Mouse (Mus musculus) MEL (cell line): ENCODE measurements at regions not wholly inside any gene's neighbourhood (a gene's known extent, or its start where the extent isn't known, plus 50 kb on each side); places are given as distances from the start of the nearest gene placed in this dataset.

Experiments
- CTCF ChIP-seq, 3 experiments: IDR thresholded peaks in 2 of 3; conservative IDR thresholded peaks in 1 of 3; 2 replicates each; pipeline ENCODE4 v1.5.1; 2011 to 2012; ENCODE audit warnings: low read length in 3 of 3, low read depth in 2 of 3, mild to moderate bottlenecking in 2 of 3, improper control_type of control experiment in 1 of 3, inconsistent platforms in 1 of 3, mixed read lengths in 1 of 3, moderate library complexity in 1 of 3; ENCODE audit not compliant: control insufficient read depth in 1 of 3, insufficient read depth in 1 of 3, poor library complexity in 1 of 3, severe bottlenecking in 1 of 3
- POLR2A ChIP-seq, 2 experiments: IDR thresholded peaks; 2 replicates each; pipeline ENCODE4 v1.6.1; 2011 to 2012; ENCODE audit warnings: low read length in 2 of 2, mild to moderate bottlenecking in 2 of 2, control low read depth in 1 of 2, improper control_type of control experiment in 1 of 2, low read depth in 1 of 2, moderate library complexity in 1 of 2; ENCODE audit not compliant: control insufficient read depth in 1 of 2, insufficient read depth in 1 of 2, poor library complexity in 1 of 2
- POLR2AphosphoS2 ChIP-seq: IDR thresholded peaks from 2 replicates; pipeline ENCODE4 v1.6.1; 2011; ENCODE audit warnings: low read length, improper control_type of control experiment
- RAD21 ChIP-seq: IDR thresholded peaks from 2 replicates; pipeline ENCODE4 v1.6.1; 2011; ENCODE audit warnings: mild to moderate bottlenecking, low read depth, low read length, improper control_type of control experiment
- TAL1 ChIP-seq: IDR thresholded peaks from 2 replicates; pipeline ENCODE4 v1.6.1; 2012; ENCODE audit warnings: mild to moderate bottlenecking, inconsistent platforms, low read length, moderate library complexity, mixed read lengths
- ZC3H11A ChIP-seq: IDR thresholded peaks from 2 replicates; pipeline ENCODE4 v1.6.1; 2012; ENCODE audit warnings: low read depth, mild to moderate bottlenecking, inconsistent platforms, low read length, improper control_type of control experiment

- TF ChIP-seq POLR2AphosphoS2, result no peak
- no peak for TF ChIP-seq CTCF (IDR thresholded peaks at IDR 0.05 in 2 of 3, conservative IDR thresholded peaks at IDR 0.05 in 1 of 3; ENCODE audit: control insufficient read depth in 1 of 3, insufficient read depth in 1 of 3, low read depth in 2 of 3, low read length in 3 of 3, poor library complexity in 1 of 3, severe bottlenecking in 1 of 3)
- TF ChIP-seq POLR2A (IDR thresholded peaks at IDR 0.05; ENCODE audit: control insufficient read depth in 1 of 2, insufficient read depth in 1 of 2, low read depth in 1 of 2, low read length in 2 of 2, poor library complexity in 1 of 2), result no peak
- TF ChIP-seq RAD21, result no peak
- no peak for TF ChIP-seq TAL1
- no peak for TF ChIP-seq ZC3H11A
Measured at GRCm38 (mm10) chr15:97178286-97178685, 68.6 kb upstream of the Pced1b start.
